Mouse (Mus musculus) myocyte (in vitro differentiated cells): ENCODE data around the gene Serpinb1a.

Experiments
- MAX ChIP-seq: IDR thresholded peaks from one replicate; pipeline ENCODE4 v1.6.1; 2011; ENCODE audit warnings: low read depth, mild to moderate bottlenecking, control low read depth
- POLR2A ChIP-seq: IDR thresholded peaks from one replicate; pipeline ENCODE4 v1.6.1; 2011; ENCODE audit warnings: low read depth, mild to moderate bottlenecking, control low read depth, moderate library complexity; ENCODE audit not compliant: insufficient read length
- TCF12 ChIP-seq: IDR thresholded peaks from one replicate; pipeline ENCODE4 v1.6.1; 2011; ENCODE audit warnings: mild to moderate bottlenecking, control low read depth; ENCODE audit not compliant: poor library complexity, insufficient read depth, severe bottlenecking
- USF1 ChIP-seq: IDR thresholded peaks from one replicate; pipeline ENCODE4 v1.6.1; 2011; ENCODE audit warnings: low read depth, mild to moderate bottlenecking, control low read depth, moderate library complexity

GRCm38 (mm10) chr13:32794619-32795018, 56.4 kb downstream of the Serpinb1a start:
- TF ChIP-seq TCF12 (no peak), USF1 (no peak), POLR2A (no peak), MAX (no peak)
